Mouse (Mus musculus) heart, postnatal 0 days (tissue): ENCODE measurements around the gene Chat.

ENCODE experiments used
- CTCF ChIP-seq: IDR thresholded peaks from 2 replicates; pipeline ENCODE4 v1.5.1; 2016; ENCODE audit warnings: antibody characterized with exemption, control low read depth, low read depth
- EP300 ChIP-seq: IDR thresholded peaks from 2 replicates; pipeline ENCODE4 v1.6.1; 2016; ENCODE audit warnings: antibody characterized with exemption, low read depth

DNA sequence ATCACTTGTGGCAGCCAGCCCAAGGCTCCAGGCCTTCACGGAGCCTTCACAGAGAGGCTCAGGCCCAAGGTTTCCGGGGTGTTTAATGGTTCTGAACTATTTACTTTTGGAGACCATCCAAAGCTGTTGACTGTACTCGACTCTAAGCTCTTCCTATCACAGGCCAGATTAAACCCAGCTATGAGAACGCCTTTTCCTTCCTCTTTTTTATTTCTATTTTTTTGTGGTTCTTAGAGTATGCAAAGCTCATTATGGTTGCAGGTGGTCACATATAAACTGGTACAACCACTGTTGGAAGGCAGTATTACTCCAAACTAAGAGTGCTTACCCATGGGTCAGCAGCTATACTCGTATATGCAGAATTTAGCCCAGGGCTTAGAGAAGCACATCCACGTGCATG is 18.8 kb downstream of the Chat start:
- TF ChIP-seq CTCF = no peak
- no peak for TF ChIP-seq EP300
